Mouse (Mus musculus) thymus, adult 2 months (tissue): ENCODE measurements around the gene Kalrn. TPM values are rescaled to one million over a fixed set of nuclear protein-coding genes. Genes with fewer than 3 reads are reported as not detected.
A peak's percentile ranks its signal among the peaks of the same experiment; 100 is the strongest.

Source experiments
- DNase-seq: peaks from one replicate; pipeline ENCODE4 v3.0.0; 2021
- H3K27ac ChIP-seq: fragments of 200-500 bp; 2 replicates; pipeline ENCODE4 v1.5.1; 2012; ENCODE audit warnings: low read length, control low read depth; ENCODE audit not compliant: control insufficient read depth, insufficient read depth
- H3K27me3 ChIP-seq: fragments of 200-500 bp; 2 replicates; pipeline ENCODE4 v1.6.1; 2012; ENCODE audit warnings: mild to moderate bottlenecking, low read length, moderate library complexity, mixed read lengths; ENCODE audit not compliant: control insufficient read depth, insufficient read depth
- H3K36me3 ChIP-seq: fragments of 200-500 bp; 2 replicates; pipeline ENCODE4 v1.6.1; 2012; ENCODE audit warnings: mild to moderate bottlenecking, low read length, moderate library complexity; ENCODE audit not compliant: control insufficient read depth, insufficient read depth
- H3K4me1 ChIP-seq: fragments of 200-500 bp; replicated peaks from 2 replicates; pipeline ENCODE4 v1.6.1; 2012; ENCODE audit warnings: low read length; ENCODE audit not compliant: control insufficient read depth, insufficient read depth
- H3K4me3 ChIP-seq: fragments of 200-500 bp; 2 replicates; pipeline ENCODE4 v1.5.1; 2012; ENCODE audit warnings: mild to moderate bottlenecking, low read length, control low read depth, moderate library complexity; ENCODE audit not compliant: control insufficient read depth, insufficient read depth
- CTCF ChIP-seq: fragments of 200-500 bp; IDR thresholded peaks from 2 replicates; pipeline ENCODE4 v1.5.1; 2012; ENCODE audit warnings: mild to moderate bottlenecking, control low read depth, low read length, moderate library complexity, borderline replicate concordance; ENCODE audit not compliant: control insufficient read depth, poor library complexity, insufficient read depth; ENCODE audit errors: extremely low read depth
- POLR2A ChIP-seq: fragments of 200-500 bp; IDR thresholded peaks from 2 replicates; pipeline ENCODE4 v1.6.1; 2012; ENCODE audit warnings: mild to moderate bottlenecking, low read length, control low read depth, moderate library complexity; ENCODE audit not compliant: control insufficient read depth, poor library complexity, insufficient read depth; ENCODE audit errors: extremely low read depth
- WGBS: fragments of 180-500 bp; shearing (Covaris S2); methylation state at CpG from one replicate; pipeline ENCODE4 v1.1.7; 2018; 5-methylcytosine and 5-hydroxymethylcytosine counted together
- polyA plus RNA-seq: library from polyadenylated mRNA; depleted of rRNA; stranded (reverse); fragments of >200 nt; gene quantifications from 2 replicates; pipeline ENCODE4 v1.2.3, GENCODE M21; 2012

Kalrn gene
- polyA plus RNA-seq, 1 experiment: 2.9 TPM

DNA sequence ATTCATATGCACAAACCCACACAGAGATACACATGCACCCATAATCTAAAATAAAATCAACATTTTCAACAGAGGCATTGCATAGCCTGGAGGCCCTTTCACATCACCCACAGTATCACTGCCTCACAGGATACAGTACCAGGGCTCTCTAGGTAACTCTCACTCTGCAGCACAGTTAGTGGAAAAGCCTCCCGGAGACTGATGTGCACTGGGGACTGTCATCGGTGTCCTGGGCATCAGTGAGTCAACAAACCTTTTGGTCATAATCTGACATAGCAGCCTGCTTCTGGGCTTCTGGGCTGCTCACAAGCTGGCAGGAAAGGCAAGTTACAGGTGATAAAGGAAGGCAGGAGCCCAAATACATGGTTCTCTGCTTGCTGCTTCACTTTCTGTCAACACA is 31.0 kb downstream of the Kalrn start:
- no peak for DNase-seq
- TF ChIP-seq POLR2A (no peak), CTCF (no peak)
- Histone ChIP-seq H3K36me3 (no peaks in the 10 kb centered on the region), H3K4me1 (no peaks in the 10 kb centered on the region), H3K27ac (no peak overlapping the region), H3K4me3 (no peak overlapping the region), H3K27me3 (no peaks in the 10 kb centered on the region)
- 95% methylated on average over 2 of the region's 2 CpGs for WGBS

DNA sequence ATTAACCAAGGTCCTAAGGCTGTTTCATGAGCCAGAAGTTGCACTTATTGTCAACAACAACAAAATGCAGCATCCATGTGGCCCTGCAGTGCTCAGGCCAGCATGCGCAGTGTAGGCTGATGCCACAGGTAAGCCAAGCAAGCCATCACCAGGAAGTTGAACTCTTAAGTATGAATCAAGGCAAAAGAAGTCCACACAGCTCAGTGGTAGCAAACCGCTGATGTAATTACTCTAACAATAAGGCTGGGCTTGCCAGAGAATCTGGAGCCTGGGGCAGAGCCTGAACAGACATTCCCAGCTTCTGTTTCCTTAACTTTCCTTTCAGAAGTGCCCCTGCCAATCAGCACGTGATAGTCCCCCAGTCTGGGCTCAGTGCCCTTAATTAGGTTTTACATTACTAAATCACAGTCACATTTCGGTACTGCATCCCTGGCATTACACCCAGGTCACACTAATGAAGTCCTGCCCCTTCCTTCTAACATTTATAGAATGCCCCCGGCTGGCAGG is 34.6 kb downstream of the Kalrn start:
- no peaks in the 10 kb centered on the region for H3K36me3 ChIP-seq
- H3K27ac ChIP-seq: no peak overlapping the region
- no peaks in the 10 kb centered on the region for H3K27me3 ChIP-seq
- no peak for TF ChIP-seq CTCF
- no peak for TF ChIP-seq POLR2A
- WGBS: 79% methylated on average over 5 of the region's 5 CpGs
- DNase-seq: no peak
- H3K4me3 ChIP-seq: no peak overlapping the region
- no peaks in the 10 kb centered on the region for H3K4me1 ChIP-seq

DNA sequence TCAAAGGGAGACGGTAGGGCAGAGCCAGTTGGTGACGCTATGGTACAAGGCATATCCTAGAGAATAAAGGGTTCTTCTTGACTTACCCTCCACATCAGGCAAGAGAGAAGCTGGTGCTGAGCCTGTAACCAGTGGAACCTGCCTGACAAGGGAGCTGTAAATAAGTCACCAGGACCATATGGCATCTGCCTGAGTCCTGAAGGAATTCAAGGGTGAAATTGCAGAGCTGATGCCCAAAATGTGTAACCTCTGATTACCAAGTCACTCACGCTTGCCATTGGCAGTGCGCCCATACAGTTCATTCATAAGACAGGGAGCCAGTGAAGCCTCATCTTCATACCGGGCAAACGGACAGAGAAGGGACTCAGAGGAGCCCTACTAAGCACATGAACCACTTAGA is 37.0 kb downstream of the Kalrn start:
- H3K27ac ChIP-seq: no peak overlapping the region
- no peaks in the 10 kb centered on the region for H3K4me1 ChIP-seq
- no peaks in the 10 kb centered on the region for H3K36me3 ChIP-seq
- DNase-seq: no peak
- no peak overlapping the region for H3K4me3 ChIP-seq
- WGBS: 96% methylated on average over 6 of the region's 6 CpGs
- no peak for TF ChIP-seq POLR2A
- no peak for TF ChIP-seq CTCF
- no peaks in the 10 kb centered on the region for H3K27me3 ChIP-seq

DNA sequence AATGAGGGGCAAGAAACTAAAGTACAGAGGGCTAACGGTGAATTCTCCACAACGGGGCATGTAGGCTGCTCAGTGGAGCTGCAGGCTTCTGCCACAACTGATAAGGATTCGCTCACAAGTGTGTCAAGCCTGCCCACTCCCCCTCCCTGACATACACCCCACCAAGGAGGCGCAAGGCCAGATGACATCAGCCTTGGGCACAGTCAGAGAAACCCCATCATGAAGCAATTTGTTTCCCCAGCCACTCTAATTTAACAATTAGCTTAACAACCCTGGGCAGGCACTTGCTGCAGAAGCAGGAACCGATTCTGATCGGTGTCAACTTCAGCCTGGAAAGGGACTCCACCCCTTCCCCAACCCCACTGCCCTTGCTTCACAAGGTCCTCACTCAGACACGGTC is 38.2 kb downstream of the Kalrn start:
- Histone ChIP-seq H3K27me3 (no peaks in the 10 kb centered on the region), H3K4me1 (no peaks in the 10 kb centered on the region), H3K36me3 (no peaks in the 10 kb centered on the region), H3K4me3 (no peak overlapping the region), H3K27ac (no peak overlapping the region)
- TF ChIP-seq POLR2A: no peak
- no peak for TF ChIP-seq CTCF
- WGBS: 42% methylated on average over 7 of the region's 7 CpGs
- no peak for DNase-seq

DNA sequence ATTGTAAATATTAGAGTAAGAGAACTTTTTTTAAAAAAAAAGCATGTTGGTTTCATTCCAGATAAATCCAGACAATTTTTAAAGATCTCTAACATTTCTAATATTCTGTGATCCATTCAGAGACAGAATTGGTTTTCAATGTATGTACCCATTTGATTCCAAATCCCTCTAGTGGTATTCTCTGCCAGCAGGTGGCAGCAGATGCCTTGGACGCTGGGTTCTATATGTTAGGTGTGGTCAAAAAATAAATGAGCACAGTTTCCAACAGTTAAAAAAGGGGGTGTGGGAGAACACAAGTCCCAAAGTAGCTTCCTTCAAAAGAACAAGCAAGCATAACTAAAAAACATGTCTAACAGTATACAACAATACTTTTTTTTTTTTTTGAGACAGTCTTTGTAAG is 41.8 kb downstream of the Kalrn start:
- no peaks in the 10 kb centered on the region for H3K4me1 ChIP-seq
- no peak overlapping the region for H3K27ac ChIP-seq
- WGBS: 3% methylated on average over 1 of the region's 1 CpGs
- no peak overlapping the region for H3K4me3 ChIP-seq
- H3K36me3 ChIP-seq: no peaks in the 10 kb centered on the region
- DNase-seq: peak; percentile 13
- TF ChIP-seq POLR2A: no peak
- TF ChIP-seq CTCF: no peak
- no peaks in the 10 kb centered on the region for H3K27me3 ChIP-seq

DNA sequence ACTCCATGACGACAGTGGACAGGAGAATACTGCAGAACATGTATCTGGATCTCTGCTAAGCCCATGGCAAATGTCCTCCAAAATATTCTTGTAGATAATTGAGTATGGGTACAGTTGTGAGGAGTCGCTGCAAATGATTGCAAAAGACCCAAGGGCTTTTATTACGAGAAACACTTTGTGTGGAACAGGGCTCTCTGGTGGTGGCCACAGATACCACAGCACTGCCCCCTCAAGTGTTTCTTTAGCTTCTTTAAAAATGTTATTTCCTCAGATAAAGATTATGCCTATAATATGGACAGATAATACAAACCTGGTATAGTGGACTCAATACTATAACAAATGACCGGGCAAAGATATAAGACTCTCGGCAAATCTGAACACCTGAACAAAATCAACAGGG is 43.3 kb downstream of the Kalrn start:
- Histone ChIP-seq H3K27ac (no peak overlapping the region), H3K4me3 (no peak overlapping the region), H3K27me3 (no peaks in the 10 kb centered on the region), H3K4me1 (no peaks in the 10 kb centered on the region), H3K36me3 (no peaks in the 10 kb centered on the region)
- WGBS: 87% methylated on average over 5 of the region's 5 CpGs
- TF ChIP-seq CTCF (no peak), POLR2A (no peak)
- DNase-seq: no peak
